Mouse (Mus musculus) layer of hippocampus, postnatal 10 days (tissue): ENCODE measurements around the gene Gpc5. TPM values are rescaled to one million over a fixed set of nuclear protein-coding genes. Genes with fewer than 3 reads are reported as not detected.

Source experiments
- DNase-seq, 2 experiments: peaks; one replicate each; pipeline ENCODE4 v3.0.0; 2021; ENCODE audit warnings: low spot score in 2 of 2
- total RNA-seq, 2 experiments: library from RNA; stranded (reverse); gene quantifications; 2 replicates each; pipeline ENCODE4 v1.2.3; 2021

Gpc5 gene
- total RNA-seq, 2 experiments from 2014 or later: 35.6 to 40.9 TPM

DNA sequence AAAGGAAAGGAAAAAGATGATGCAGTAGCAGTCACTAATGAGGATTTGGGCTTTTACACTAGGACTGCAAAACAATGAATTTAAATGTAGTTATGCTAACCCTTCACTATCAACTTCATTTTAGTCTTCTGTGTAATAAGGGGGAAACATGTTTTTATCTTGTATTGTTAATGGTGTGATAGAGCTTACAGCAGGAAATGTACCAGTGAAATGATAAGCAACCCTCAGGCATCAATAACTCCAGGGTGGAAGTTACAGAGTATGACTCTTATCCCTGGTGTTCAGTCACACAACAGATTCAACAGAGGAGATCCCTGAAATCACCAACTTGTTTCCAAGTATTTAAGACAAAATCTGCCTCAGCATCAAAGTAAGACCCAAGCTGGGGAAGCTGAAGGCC lies 1120.0 kb downstream of the Gpc5 start:
- DNase-seq: no peak

DNA sequence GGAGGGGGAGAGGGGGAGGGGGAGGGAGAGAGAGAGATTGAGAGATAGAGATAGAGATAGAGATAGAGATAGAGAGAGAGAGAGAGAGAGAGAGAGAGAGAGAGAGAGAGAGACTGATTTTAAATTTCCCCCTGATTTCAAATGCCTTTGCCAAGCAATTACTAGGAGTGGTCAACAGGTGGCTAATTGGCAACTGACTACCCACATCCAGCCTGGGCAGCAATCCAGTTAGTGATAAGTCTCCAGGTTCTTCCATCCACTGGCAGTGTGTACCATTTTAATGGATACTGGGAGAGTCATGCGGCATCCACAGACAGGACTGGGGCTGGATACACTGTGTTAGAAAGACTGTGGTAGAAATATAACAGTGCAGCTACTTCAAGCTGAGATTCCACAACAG lies 1166.1 kb downstream of the Gpc5 start:
- no peak for DNase-seq

- no peak for DNase-seq
These were observed 1216.5 kb downstream of the Gpc5 start for GRCm38 (mm10) chr14:116308541-116308940.

DNA sequence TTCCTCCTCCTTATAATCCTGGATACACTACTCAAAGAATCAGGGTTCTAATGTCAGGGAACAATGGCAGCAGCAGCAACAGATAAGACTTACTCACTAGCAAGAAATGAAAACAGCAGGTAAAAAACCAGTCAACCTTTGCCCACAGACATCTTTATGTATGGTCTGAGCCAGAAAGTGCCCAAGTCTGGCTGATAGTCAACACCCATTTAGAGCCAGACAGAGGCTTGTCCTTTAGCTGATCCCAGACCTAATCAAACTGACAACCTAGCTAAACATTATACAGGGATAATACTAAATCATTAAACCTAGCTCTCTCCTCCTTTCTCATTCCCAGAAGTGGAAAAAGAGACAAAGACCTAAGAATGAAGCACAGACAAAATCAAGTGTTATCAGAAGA lies 1225.5 kb downstream of the Gpc5 start:
- DNase-seq: no peak

- DNase-seq: no peak
These were observed 1244.2 kb downstream of the Gpc5 start for GRCm38 (mm10) chr14:116336182-116336581.

GRCm38 (mm10) chr14:116338395-116338794 lies 1246.4 kb downstream of the Gpc5 start:
- no peak for DNase-seq

DNA sequence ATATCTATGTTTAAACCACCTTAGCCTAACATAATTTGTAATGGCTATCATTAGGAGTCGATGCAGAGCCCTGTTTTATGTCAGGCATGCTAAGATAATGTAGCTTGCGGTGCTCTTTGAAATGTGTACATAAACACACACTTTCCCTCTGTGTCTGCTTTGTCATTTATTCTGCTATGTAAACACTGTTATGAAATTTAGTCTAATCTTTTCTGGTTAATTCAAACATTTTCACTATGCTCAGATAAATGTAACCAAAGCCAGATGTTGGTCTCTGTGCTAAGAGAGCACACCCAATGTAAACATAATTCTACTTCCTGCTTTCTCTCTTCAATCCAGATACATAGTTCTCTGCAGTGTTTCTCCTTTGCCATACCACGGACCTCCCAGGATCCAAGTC lies 1256.5 kb downstream of the Gpc5 start:
- DNase-seq: no peak

- no peak for DNase-seq
These were observed 1292.6 kb downstream of the Gpc5 start for GRCm38 (mm10) chr14:116384602-116385001.

DNA sequence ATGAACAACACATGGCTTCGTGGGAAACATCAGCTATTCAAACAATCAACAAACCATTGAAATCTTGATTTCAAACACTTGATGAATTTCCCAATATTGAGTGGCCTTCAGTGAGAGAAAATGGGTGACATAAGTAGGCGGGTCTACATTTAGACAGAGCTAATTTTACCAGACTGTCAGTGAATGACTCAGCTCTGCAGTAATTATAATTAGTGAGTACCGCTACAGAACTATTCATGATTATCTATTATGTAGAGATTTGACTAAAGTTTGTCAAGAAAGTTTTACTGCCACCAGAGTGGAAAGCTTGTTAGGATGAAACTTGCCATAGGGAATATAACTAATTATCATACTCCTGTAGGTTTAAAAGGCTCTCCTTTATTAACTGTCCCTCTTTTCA lies 1323.5 kb downstream of the Gpc5 start:
- DNase-seq: no peak

- DNase-seq: no peak
These were observed 1356.2 kb downstream of the Gpc5 start for GRCm38 (mm10) chr14:116448219-116448618.

GRCm38 (mm10) chr14:116453356-116453755 lies 1361.3 kb downstream of the Gpc5 start:
- no peak for DNase-seq

GRCm38 (mm10) chr14:116456211-116456610 lies 1364.2 kb downstream of the Gpc5 start:
- DNase-seq: no peak

DNA sequence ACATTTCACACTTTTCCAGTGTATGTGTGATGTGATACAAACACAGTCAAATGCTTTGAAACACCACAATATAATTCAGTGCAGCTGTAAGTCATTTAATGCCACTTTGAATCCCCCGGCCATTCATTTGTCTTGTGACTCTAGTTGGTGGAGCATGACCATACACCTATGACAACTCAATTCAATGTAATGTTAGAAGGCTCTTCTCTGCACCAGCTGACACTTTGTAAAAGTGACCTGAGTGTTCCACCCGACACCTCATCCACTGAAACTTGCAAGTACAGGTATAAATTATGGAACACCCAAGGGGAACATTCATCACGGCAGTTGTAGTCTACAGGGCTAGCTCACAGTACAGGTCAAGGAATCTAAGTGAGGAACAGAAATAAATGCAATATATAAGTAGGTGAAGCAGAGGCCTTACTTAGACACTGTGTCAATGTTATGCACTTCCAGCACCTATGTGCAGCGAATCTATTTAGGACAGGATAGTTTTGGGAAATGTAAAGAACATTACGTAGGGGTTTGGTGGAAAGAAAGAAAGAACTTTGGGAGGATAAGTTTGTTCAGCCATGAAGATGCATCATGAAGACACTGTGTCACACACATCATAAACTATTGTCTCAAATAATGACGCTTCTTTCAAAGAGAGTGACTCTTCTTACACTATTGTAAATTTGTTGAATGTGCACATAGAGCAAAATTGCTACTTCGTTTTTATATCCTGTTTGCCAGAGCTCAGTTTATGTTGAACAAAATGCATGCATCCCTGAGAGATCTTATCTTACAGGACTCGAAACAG lies 1381.6 kb downstream of the Gpc5 start:
- no peak for DNase-seq

- no peak for DNase-seq
These were observed 1402.4 kb downstream of the Gpc5 start for GRCm38 (mm10) chr14:116494285-116494850.

- no peak for DNase-seq
These were observed 1446.2 kb downstream of the Gpc5 start for GRCm38 (mm10) chr14:116538216-116538615.

GRCm38 (mm10) chr14:116543746-116544145 lies 1451.7 kb downstream of the Gpc5 start:
- no peak for DNase-seq

GRCm38 (mm10) chr14:116551401-116551800 lies 1459.4 kb downstream of the Gpc5 start:
- DNase-seq: no peak

DNA sequence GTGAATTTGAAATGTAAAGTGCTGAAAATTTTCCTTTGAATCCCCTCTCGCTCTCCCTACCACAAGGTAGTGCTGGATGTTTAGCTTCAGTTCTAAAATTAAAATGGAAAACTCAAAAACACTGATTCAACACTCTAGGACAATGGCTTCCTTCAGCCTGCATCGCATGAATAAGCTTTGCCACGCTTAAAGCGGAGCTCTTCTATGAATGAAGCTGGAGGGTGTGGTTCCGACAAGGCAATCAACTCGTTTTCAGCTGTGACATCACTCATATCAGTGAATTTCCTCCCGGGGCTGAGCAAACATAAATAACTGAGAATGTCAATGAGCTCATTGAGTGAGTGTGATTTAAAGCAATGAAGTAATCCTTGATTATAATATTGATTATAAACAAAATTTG lies 1461.3 kb downstream of the Gpc5 start:
- no peak for DNase-seq

- DNase-seq: no peak
These were observed 1466.3 kb downstream of the Gpc5 start for GRCm38 (mm10) chr14:116558141-116558800.

DNA sequence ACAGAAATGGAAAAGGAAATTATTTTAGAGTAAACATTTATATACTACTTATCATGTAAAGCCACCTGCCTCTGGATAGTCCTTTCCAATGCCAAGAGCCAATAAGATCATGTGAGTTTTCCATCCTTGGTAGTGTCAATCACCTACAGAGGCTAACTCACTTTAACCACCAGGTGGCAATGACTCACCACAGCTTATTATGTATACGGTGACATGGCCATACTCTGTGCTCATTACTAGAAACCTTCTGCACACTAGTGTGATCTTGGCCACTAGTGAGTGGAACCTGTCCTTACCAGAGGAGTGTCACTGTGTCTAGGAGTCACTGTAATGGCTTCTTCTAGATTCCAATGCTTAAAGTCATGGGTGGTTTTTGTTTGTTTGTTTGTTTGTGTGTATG lies 1468.0 kb downstream of the Gpc5 start:
- DNase-seq: peak; percentile 5 to 16
